Mouse (Mus musculus): ENCODE measurements around the gene Smoc2. TPM values are rescaled to one million over a fixed set of nuclear protein-coding genes. Genes with fewer than 3 reads are reported as not detected.

Gene Smoc2
- 11.0 and 14.2 TPM in 2 replicates for polyA plus RNA-seq (2012; rRNA removed)

DNA sequence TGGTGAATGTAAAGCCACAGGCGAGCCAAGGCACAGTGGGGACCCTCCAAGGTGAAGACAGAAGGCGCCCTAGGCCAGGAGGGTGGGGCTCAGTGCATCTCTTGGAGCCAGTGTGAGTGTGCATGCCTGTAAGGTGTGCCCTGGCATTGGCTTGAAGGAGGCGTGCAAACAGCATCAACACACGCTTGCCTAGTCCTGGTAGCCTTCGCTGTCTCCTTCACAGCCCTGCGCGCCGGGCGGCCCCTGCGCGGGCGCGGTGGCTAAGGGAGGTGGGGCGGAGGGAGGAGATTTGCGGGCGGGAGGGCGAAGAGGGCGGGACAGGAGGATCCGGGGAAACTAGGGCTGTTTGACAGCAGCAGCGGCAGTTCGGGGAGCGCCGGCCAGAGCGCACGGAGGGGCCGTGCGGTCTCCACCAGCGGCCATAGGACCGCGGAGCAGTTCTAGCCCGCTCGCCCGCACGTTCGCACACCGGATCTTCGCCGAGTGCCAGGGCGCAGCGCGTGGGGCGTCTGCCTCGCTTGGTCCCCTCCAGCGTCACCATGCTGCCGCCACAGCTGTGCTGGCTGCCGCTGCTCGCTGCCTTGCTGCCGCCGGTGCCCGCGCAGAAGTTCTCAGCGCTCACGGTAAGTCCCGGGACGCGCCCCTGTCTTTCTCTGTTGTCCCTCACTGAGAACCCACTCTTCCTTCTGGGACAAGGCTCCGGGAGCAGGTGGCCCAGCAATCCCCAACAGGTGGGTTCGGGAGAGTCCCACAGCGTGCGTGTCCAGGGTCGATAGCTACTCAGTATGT lies at the start of gene Smoc2:
Smoc2 (plus strand) TSS at position 330 of the 789 bp plus-strand sequence.
- Histone ChIP-seq H3K27ac (ENCODE audit: insufficient read depth, low read length) (no peak within 1 kb of the TSS), H3K4me1 (ENCODE audit: control insufficient read depth, insufficient read depth, low read length) (no peaks in the 10 kb centered on the region), H3K4me3 (ENCODE audit: insufficient read depth, low read length) (peak within 1 kb of the TSS; percentile 43)
- TF ChIP-seq CTCF (IDR thresholded peaks at IDR 0.05; ENCODE audit: extremely low read depth, insufficient read depth, low read length) (no peak), POLR2A (IDR thresholded peaks at IDR 0.05; ENCODE audit: extremely low read depth, insufficient read depth, low read length) (no peak)

DNA sequence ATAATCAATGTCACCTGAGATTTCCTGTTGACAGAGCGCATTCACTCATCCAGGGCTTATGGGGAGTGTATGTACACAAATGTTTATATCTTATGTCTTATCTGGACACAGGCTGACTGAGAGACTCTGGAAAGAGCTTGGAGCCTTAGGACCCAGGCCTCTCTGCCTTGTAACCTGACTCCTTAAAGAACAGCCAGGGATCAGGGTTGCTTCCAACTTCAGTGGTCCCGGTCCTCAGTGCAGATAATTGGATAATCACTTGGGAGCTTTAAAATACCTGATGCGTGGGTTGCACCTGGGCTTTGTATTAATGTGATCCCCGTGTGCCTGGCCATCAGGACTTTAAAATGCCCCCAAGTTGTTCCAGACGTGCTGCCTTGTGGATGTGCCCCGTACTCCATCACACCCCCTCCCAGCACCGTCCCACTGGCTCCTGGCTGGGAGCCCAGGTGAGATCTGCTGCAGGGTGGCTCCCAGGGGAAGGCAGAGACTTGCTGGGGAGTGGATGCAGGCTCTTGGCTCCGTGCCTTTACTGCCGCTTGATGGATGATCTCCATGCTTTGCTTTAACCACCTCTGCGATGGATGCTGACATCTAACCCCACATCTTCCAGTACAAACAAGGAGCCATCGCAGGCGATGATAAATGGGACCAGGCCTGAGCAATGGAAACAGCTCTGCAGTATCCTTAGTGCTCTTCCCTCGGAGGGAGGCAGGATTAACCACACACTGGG lies 48.4 kb upstream of the Smoc2 start:
- no peaks in the 10 kb centered on the region for H3K4me1 ChIP-seq (ENCODE audit: control insufficient read depth, insufficient read depth, low read length)
- TF ChIP-seq CTCF (IDR thresholded peaks at IDR 0.05; ENCODE audit: extremely low read depth, insufficient read depth, low read length): no peak
- no peak for TF ChIP-seq POLR2A (IDR thresholded peaks at IDR 0.05; ENCODE audit: extremely low read depth, insufficient read depth, low read length)
- H3K4me3 ChIP-seq (ENCODE audit: insufficient read depth, low read length): no peak overlapping the region
- no peak overlapping the region for H3K27ac ChIP-seq (ENCODE audit: insufficient read depth, low read length)

- H3K4me3 ChIP-seq (ENCODE audit: insufficient read depth, low read length): no peak overlapping the region
- H3K4me1 ChIP-seq (ENCODE audit: control insufficient read depth, insufficient read depth, low read length): no peaks in the 10 kb centered on the region
- no peak overlapping the region for H3K27ac ChIP-seq (ENCODE audit: insufficient read depth, low read length)
- TF ChIP-seq POLR2A (IDR thresholded peaks at IDR 0.05; ENCODE audit: extremely low read depth, insufficient read depth, low read length) (no peak), CTCF (IDR thresholded peaks at IDR 0.05; ENCODE audit: extremely low read depth, insufficient read depth, low read length) (peak; percentile 76)
These were observed 46.7 kb upstream of the Smoc2 start for GRCm38 (mm10) chr17:14232629-14233028.

DNA sequence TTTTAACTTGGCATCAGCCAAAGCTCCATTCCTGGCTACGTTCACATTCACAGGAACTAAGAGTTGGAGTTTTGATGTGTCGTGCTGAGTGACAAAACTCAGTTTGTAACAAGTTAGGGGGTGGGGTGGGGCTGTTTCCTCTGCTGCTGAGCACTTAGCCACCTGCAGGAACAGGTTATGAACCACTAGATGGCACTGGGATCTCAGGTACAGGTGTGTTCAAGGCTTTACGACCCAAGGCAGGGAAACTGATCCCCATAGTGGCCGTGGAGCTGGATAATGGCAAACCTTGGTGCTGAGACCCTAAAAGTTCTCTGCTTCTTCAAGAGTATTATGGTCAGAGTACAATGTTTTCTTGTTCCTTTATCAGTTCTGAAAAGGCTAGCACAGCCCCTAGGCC lies 45.6 kb upstream of the Smoc2 start:
- Histone ChIP-seq H3K4me3 (ENCODE audit: insufficient read depth, low read length) (no peak overlapping the region), H3K4me1 (ENCODE audit: control insufficient read depth, insufficient read depth, low read length) (no peaks in the 10 kb centered on the region), H3K27ac (ENCODE audit: insufficient read depth, low read length) (no peak overlapping the region)
- TF ChIP-seq CTCF (IDR thresholded peaks at IDR 0.05; ENCODE audit: extremely low read depth, insufficient read depth, low read length): peak; percentile 31; the same call in 1 of the 2 replicates
- TF ChIP-seq POLR2A (IDR thresholded peaks at IDR 0.05; ENCODE audit: extremely low read depth, insufficient read depth, low read length): no peak

DNA sequence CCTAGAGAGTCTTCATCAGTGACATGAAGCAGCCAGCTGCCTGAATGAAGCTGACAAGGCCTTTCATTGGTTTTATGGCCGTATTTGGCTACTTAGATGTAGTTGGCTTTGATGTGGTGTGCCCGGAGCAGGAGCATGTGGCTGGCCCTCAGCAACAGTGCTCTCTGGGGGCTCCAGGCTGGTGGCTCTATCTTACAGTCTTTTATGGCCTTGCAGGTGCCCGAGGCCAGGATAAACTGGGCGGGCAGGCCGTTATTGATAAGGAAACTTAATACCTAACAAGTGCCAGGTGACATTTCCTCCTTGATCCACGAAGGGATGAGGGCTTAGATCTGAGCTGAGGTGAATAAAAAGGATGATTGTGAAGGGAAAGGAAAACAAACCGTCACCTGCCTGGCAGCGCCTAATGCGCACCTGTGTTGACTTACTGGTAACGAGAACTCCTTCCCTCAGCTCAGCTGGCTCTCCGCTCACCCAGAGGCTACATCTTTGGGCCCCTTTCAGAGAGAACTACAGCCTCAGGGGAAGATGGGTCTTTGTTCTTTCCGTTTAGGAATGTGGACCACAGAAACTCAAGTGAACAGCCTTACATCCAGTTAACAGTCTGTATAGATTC lies 44.4 kb upstream of the Smoc2 start:
- no peak overlapping the region for H3K27ac ChIP-seq (ENCODE audit: insufficient read depth, low read length)
- H3K4me1 ChIP-seq (ENCODE audit: control insufficient read depth, insufficient read depth, low read length): no peaks in the 10 kb centered on the region
- no peak for TF ChIP-seq POLR2A (IDR thresholded peaks at IDR 0.05; ENCODE audit: extremely low read depth, insufficient read depth, low read length)
- TF ChIP-seq CTCF (IDR thresholded peaks at IDR 0.05; ENCODE audit: extremely low read depth, insufficient read depth, low read length): no peak
- H3K4me3 ChIP-seq (ENCODE audit: insufficient read depth, low read length): no peak overlapping the region

- Histone ChIP-seq H3K4me1 (ENCODE audit: control insufficient read depth, insufficient read depth, low read length) (no peaks in the 10 kb centered on the region), H3K4me3 (ENCODE audit: insufficient read depth, low read length) (no peak overlapping the region), H3K27ac (ENCODE audit: insufficient read depth, low read length) (no peak overlapping the region)
- no peak for TF ChIP-seq CTCF (IDR thresholded peaks at IDR 0.05; ENCODE audit: extremely low read depth, insufficient read depth, low read length)
- TF ChIP-seq POLR2A (IDR thresholded peaks at IDR 0.05; ENCODE audit: extremely low read depth, insufficient read depth, low read length): no peak
These were observed 42.2 kb upstream of the Smoc2 start for GRCm38 (mm10) chr17:14237134-14237533.

DNA sequence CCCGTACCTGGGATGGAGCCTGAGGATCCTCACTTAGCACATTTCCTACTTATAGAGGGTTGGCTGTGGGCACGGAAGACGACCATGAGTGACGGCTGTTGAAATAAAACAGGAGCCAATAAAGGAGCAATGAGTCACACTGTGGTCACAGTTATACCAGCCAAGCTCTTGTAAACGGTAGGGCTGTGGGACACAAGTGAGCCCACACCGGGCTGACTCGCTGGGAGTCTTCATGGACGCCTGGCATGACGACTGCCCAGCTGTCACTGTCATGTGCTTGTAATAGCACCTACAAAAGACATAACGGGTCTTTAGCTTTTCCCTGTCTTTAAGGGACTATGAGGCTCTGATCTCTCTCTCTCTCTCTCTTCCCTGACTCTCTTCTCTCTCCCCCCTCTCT lies 39.3 kb upstream of the Smoc2 start:
- Histone ChIP-seq H3K27ac (ENCODE audit: insufficient read depth, low read length) (no peak overlapping the region), H3K4me1 (ENCODE audit: control insufficient read depth, insufficient read depth, low read length) (no peaks in the 10 kb centered on the region), H3K4me3 (ENCODE audit: insufficient read depth, low read length) (no peak overlapping the region)
- TF ChIP-seq CTCF (IDR thresholded peaks at IDR 0.05; ENCODE audit: extremely low read depth, insufficient read depth, low read length): no peak
- TF ChIP-seq POLR2A (IDR thresholded peaks at IDR 0.05; ENCODE audit: extremely low read depth, insufficient read depth, low read length): no peak

GRCm38 (mm10) chr17:14242634-14243033 lies 36.7 kb upstream of the Smoc2 start:
- TF ChIP-seq POLR2A (IDR thresholded peaks at IDR 0.05; ENCODE audit: extremely low read depth, insufficient read depth, low read length) (no peak), CTCF (IDR thresholded peaks at IDR 0.05; ENCODE audit: extremely low read depth, insufficient read depth, low read length) (no peak)
- no peak overlapping the region for H3K4me3 ChIP-seq (ENCODE audit: insufficient read depth, low read length)
- peaks cover 1% of the 10 kb centered on the region; the same call in 1 of the 2 replicates for H3K4me1 ChIP-seq (ENCODE audit: control insufficient read depth, insufficient read depth, low read length)
- no peak overlapping the region for H3K27ac ChIP-seq (ENCODE audit: insufficient read depth, low read length)

GRCm38 (mm10) chr17:14244195-14244965 lies 34.9 kb upstream of the Smoc2 start:
- no peak overlapping the region for H3K27ac ChIP-seq (ENCODE audit: insufficient read depth, low read length)
- TF ChIP-seq CTCF (IDR thresholded peaks at IDR 0.05; ENCODE audit: extremely low read depth, insufficient read depth, low read length) (no peak), POLR2A (IDR thresholded peaks at IDR 0.05; ENCODE audit: extremely low read depth, insufficient read depth, low read length) (no peak)
- H3K4me3 ChIP-seq (ENCODE audit: insufficient read depth, low read length): no peak overlapping the region
- peaks cover 3% of the 10 kb centered on the region for H3K4me1 ChIP-seq (ENCODE audit: control insufficient read depth, insufficient read depth, low read length)
